ENCODE assay signal across 15 mouse cellular contexts in the genomic region with DNA sequence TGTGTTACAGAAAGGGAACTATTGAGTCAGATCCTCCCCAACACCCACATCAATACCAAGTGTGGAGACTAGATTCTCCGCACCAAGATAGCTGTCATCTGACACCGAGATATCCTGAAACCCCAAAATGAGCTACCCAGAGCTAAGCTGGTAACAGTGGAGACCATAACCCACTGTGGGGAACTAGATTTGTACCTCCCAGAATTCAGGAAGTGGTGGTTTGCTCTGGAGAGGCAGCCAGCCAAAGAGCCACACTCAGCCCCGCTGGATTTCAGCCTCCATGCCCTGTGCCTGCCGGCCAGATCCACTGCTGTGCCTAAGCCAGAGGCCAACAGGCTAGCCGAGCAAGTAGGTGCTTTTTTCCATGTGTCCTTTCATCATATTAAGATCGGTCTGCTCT. TPM values are rescaled to one million over a fixed set of nuclear protein-coding genes. Genes with fewer than 3 reads are reported as not detected.
A peak's percentile ranks its signal among the peaks of the same experiment; 100 is the strongest.
DNase-seq lines count a peak whose midpoint lies in the region; ATAC-seq and TF ChIP-seq lines count a peak whose summit lies in the region.
"Had no signal": no experiment of that assay in that cellular context is flagged by ENCODE, and none has a peak within 500 bp of the region (broad histone marks: within the 10 kb centered on the region; RNA-seq: fewer than 3 reads in every experiment).

No protein-coding gene starts in this region.

- H3K27me3 ChIP-seq in kidney, adult 2 months (replicated peaks; ENCODE audit: control insufficient read depth, insufficient read depth, low read length) = no peaks in the 10 kb centered on the region
- no peaks in the 10 kb centered on the region for H3K27me3 ChIP-seq in kidney, embryonic 14.5 days (ENCODE audit: control insufficient read depth, insufficient read depth, low read length)
- no peaks in the 10 kb centered on the region for H3K27me3 ChIP-seq in limb, embryonic 13.5 days
- H3K27me3 ChIP-seq: forebrain, embryonic 15.5 days; heart, embryonic 15.5 days; limb, embryonic 15.5 days had no signal

- no peaks in the 10 kb centered on the region for H3K9me3 ChIP-seq in kidney, embryonic 14.5 days (ENCODE audit: control insufficient read depth, low read length)
- H3K9me3 ChIP-seq in limb, embryonic 13.5 days = no peaks in the 10 kb centered on the region
- H3K9me3 ChIP-seq: forebrain, embryonic 15.5 days; heart, embryonic 15.5 days; limb, embryonic 15.5 days had no signal

- H3K9ac ChIP-seq in kidney, embryonic 14.5 days (ENCODE audit: low read depth, low read length) = no peak overlapping the region
- H3K9ac ChIP-seq in limb, embryonic 13.5 days = no peak overlapping the region
- H3K9ac ChIP-seq: forebrain, embryonic 15.5 days; heart, embryonic 15.5 days; limb, embryonic 15.5 days had no signal

- no peak overlapping the region for H3K4me3 ChIP-seq in kidney, adult 2 months (ENCODE audit: insufficient read depth, low read depth, low read length)
- H3K4me3 ChIP-seq in kidney, embryonic 14.5 days (ENCODE audit: low read length) = no peak overlapping the region
- peak overlapping the region; percentile 17; the same call in 1 of the 2 replicates for H3K4me3 ChIP-seq in bone marrow macrophage, adult 2 months (ENCODE audit: insufficient read depth, low read length)
- no peak overlapping the region for H3K4me3 ChIP-seq in limb, embryonic 13.5 days
- H3K4me3 ChIP-seq: forebrain, embryonic 15.5 days; heart, embryonic 15.5 days; limb, embryonic 15.5 days had no signal

- no peak for TF ChIP-seq CTCF in kidney, adult 2 months (conservative IDR thresholded peaks at IDR 0.05; ENCODE audit: insufficient read depth, insufficient read length, low read depth, low read length)
- TF ChIP-seq CTCF in bone marrow macrophage, adult 2 months (IDR thresholded peaks at IDR 0.05; ENCODE audit: low read depth, low read length) = no peak

- WGBS in kidney, adult 2 months = 50% methylated on average over 6 of the region's 6 CpGs
- 80% methylated on average over 6 of the region's 6 CpGs for WGBS in kidney, embryonic 14.5 days
- WGBS in limb, embryonic 13.5 days = 74% methylated on average over 6 of the region's 6 CpGs

- peak overlapping the region; percentile 57 for H3K27ac ChIP-seq in kidney, adult 2 months (ENCODE audit: insufficient read depth, low read depth, low read length)
- H3K27ac ChIP-seq in kidney, embryonic 14.5 days (ENCODE audit: low read depth, low read length) = no peak overlapping the region
- peak overlapping the region; percentile 83 for H3K27ac ChIP-seq in bone marrow macrophage, adult 2 months (ENCODE audit: insufficient read depth, low read depth, low read length)
- peak overlapping the region; percentile 33; the same call in 1 of the 2 replicates for H3K27ac ChIP-seq in limb, embryonic 13.5 days
- H3K27ac ChIP-seq: forebrain, embryonic 15.5 days; heart, embryonic 15.5 days; limb, embryonic 15.5 days had no signal

- H3K36me3 ChIP-seq in kidney, adult 2 months (ENCODE audit: control insufficient read depth, insufficient read depth, low read length) = no peaks in the 10 kb centered on the region
- no peaks in the 10 kb centered on the region for H3K36me3 ChIP-seq in kidney, embryonic 14.5 days (ENCODE audit: control insufficient read depth, insufficient read depth, low read length)
- no peaks in the 10 kb centered on the region for H3K36me3 ChIP-seq in limb, embryonic 13.5 days
- H3K36me3 ChIP-seq: forebrain, embryonic 15.5 days; heart, embryonic 15.5 days; limb, embryonic 15.5 days had no signal

- peaks cover 46% of the 10 kb centered on the region for H3K4me1 ChIP-seq in kidney, adult 2 months (ENCODE audit: control insufficient read depth, insufficient read depth, low read length)
- H3K4me1 ChIP-seq in kidney, embryonic 14.5 days (ENCODE audit: control insufficient read depth, insufficient read depth, low read length) = peaks cover 16% of the 10 kb centered on the region
- H3K4me1 ChIP-seq in bone marrow macrophage, adult 2 months (ENCODE audit: control insufficient read depth, insufficient read depth, low read length) = peaks cover 62% of the 10 kb centered on the region
- H3K4me1 ChIP-seq in limb, embryonic 13.5 days = peaks cover 20% of the 10 kb centered on the region

- peak; percentile 56 for DNase-seq in kidney, adult 2 months
- DNase-seq in 416B (ENCODE audit: low read depth) (peak; percentile 93), MN1 (ENCODE audit: low spot score) (no peak)
- DNase-seq in embryo, embryonic 9.5 days (ENCODE audit: extremely low spot score) = no peak
- DNase-seq in cerebellum, postnatal 14 days = no peak
- DNase-seq: cerebellum, adult 9-10 months; kidney, postnatal 10 days; layer of hippocampus, postnatal 36 days had no signal

- ATAC-seq in kidney, embryonic 14.5 days (ENCODE audit: low FRiP score, low TSS enrichment) = no peak
- no peak for ATAC-seq in limb, embryonic 13.5 days (ENCODE audit: low FRiP score, low read depth)
- ATAC-seq: forebrain, embryonic 15.5 days; hindbrain, embryonic 16.5 days had no signal

- no peak overlapping the region for H3K4me2 ChIP-seq in kidney, embryonic 14.5 days (replicated peaks; ENCODE audit: low read depth, low read length)
- H3K4me2 ChIP-seq in limb, embryonic 13.5 days (replicated peaks) = no peak overlapping the region
- H3K4me2 ChIP-seq: forebrain, embryonic 15.5 days; heart, embryonic 15.5 days; limb, embryonic 15.5 days had no signal

- no peak for TF ChIP-seq POLR2A in kidney, adult 2 months (IDR thresholded peaks at IDR 0.05; ENCODE audit: low read depth, low read length)
- no peak for TF ChIP-seq POLR2A in bone marrow macrophage, adult 2 months (IDR thresholded peaks at IDR 0.05; ENCODE audit: borderline replicate concordance, low read depth, low read length)

RNA-seq across cellular contexts. Expression of gene Snx8, which starts 9.8 kb away (rescaled TPM):
- 77.5 and 79.7 TPM in 2 replicates for polyA plus RNA-seq in kidney, adult 2 months (2012; rRNA removed)
- polyA plus RNA-seq in kidney, embryonic 14.5 days (2014; fragmentation: Nextera tagmentation; extraction: Ambion mirVana) = 10.5 and 12.9 TPM in 2 replicates
- polyA plus RNA-seq in bone marrow macrophage, adult 2 months (2012; ENCODE audit: insufficient read depth, insufficient read length, missing spikeins) = 131 and 136 TPM in 2 replicates
- polyA plus RNA-seq in limb, embryonic 13.5 days (2015; fragmentation: Nextera tagmentation; extraction: Ambion mirVana) = 23.7 and 25.8 TPM in 2 replicates

RNA-seq across cellular contexts. Expression of gene Eif3b, which starts 39.8 kb away (rescaled TPM):
- polyA plus RNA-seq in kidney, adult 2 months (2012; rRNA removed) = 73.5 and 76.0 TPM in 2 replicates
- polyA plus RNA-seq in kidney, embryonic 14.5 days (2014; fragmentation: Nextera tagmentation; extraction: Ambion mirVana) = 139 and 188 TPM in 2 replicates
- polyA plus RNA-seq in bone marrow macrophage, adult 2 months (2012; ENCODE audit: insufficient read depth, insufficient read length, missing spikeins) = 80.1 and 87.0 TPM in 2 replicates
- 101 and 111 TPM in 2 replicates for polyA plus RNA-seq in limb, embryonic 13.5 days (2015; fragmentation: Nextera tagmentation; extraction: Ambion mirVana)

RNA-seq across cellular contexts. Expression of gene Mrm2, which starts 47.6 kb away (rescaled TPM):
- 12.7 and 15.1 TPM in 2 replicates for polyA plus RNA-seq in kidney, adult 2 months (2012; rRNA removed)
- 19.5 and 22.0 TPM in 2 replicates for polyA plus RNA-seq in kidney, embryonic 14.5 days (2014; fragmentation: Nextera tagmentation; extraction: Ambion mirVana)
- polyA plus RNA-seq in bone marrow macrophage, adult 2 months (2012; ENCODE audit: insufficient read depth, insufficient read length, missing spikeins) = 6.5 and 8.6 TPM in 2 replicates
- polyA plus RNA-seq in limb, embryonic 13.5 days (2015; fragmentation: Nextera tagmentation; extraction: Ambion mirVana) = 23.2 and 24.1 TPM in 2 replicates

RNA-seq across cellular contexts. Expression of gene Nudt1, which starts 57.8 kb away (rescaled TPM):
- polyA plus RNA-seq in kidney, adult 2 months (2012; rRNA removed) = 17.9 and 20.4 TPM in 2 replicates
- polyA plus RNA-seq in kidney, embryonic 14.5 days (2014; fragmentation: Nextera tagmentation; extraction: Ambion mirVana) = 53.7 and 61.4 TPM in 2 replicates
- 11.8 and 12.9 TPM in 2 replicates for polyA plus RNA-seq in bone marrow macrophage, adult 2 months (2012; ENCODE audit: insufficient read depth, insufficient read length, missing spikeins)
- polyA plus RNA-seq in limb, embryonic 13.5 days (2015; fragmentation: Nextera tagmentation; extraction: Ambion mirVana) = 45.8 and 46.6 TPM in 2 replicates

RNA-seq across cellular contexts. Expression of gene Mad1l1, which starts 57.9 kb away (rescaled TPM):
- 12.6 and 14.2 TPM in 2 replicates for polyA plus RNA-seq in kidney, adult 2 months (2012; rRNA removed)
- polyA plus RNA-seq in kidney, embryonic 14.5 days (2014; fragmentation: Nextera tagmentation; extraction: Ambion mirVana) = 37.0 and 47.4 TPM in 2 replicates
- 16.5 and 18.0 TPM in 2 replicates for polyA plus RNA-seq in bone marrow macrophage, adult 2 months (2012; ENCODE audit: insufficient read depth, insufficient read length, missing spikeins)
- polyA plus RNA-seq in limb, embryonic 13.5 days (2015; fragmentation: Nextera tagmentation; extraction: Ambion mirVana) = 51.1 and 52.6 TPM in 2 replicates

Comparison
In these comparisons a context has a peak if more than half of its experiments do, and no peak if none do; other contexts are left out.
1. DNase-seq: peak in kidney, adult 2 months (single experiment) and 416B (single experiment); none in MN1 (single experiment), embryo, embryonic 9.5 days (single experiment) and cerebellum, postnatal 14 days (0 of 2).